Mouse (Mus musculus) left cerebral cortex, adult 2 months (tissue): ENCODE measurements around the gene Cep131. TPM values are rescaled to one million over a fixed set of nuclear protein-coding genes. Genes with fewer than 3 reads are reported as not detected.

Experiments used
- DNase-seq, 2 experiments: peaks; one replicate each; pipeline ENCODE4 v3.0.0; 2021 to 2022; ENCODE audit warnings: low spot score in 2 of 2, mixed read lengths in 1 of 2; ENCODE audit errors: extremely low spot score in 1 of 2
- H3K27ac ChIP-seq: fragments of 200-600 bp; 2 replicates; pipeline ENCODE4 v1.8.1; 2022
- H3K4me3 ChIP-seq: fragments of 200-600 bp; 2 replicates; pipeline ENCODE4 v1.8.1; 2022
- CTCF ChIP-seq: fragments of 200-600 bp; IDR thresholded peaks from 2 replicates; pipeline ENCODE4 v1.8.1; 2022; ENCODE audit warnings: antibody characterized with exemption, mild to moderate bottlenecking, moderate library complexity
- intact Hi-C: fragments of 180-260 bp; cut with DNase I; formaldehyde crosslinking; loops from one replicate; pipeline ENCODE4 v1.15.1; 2025
- microRNA-seq, 2 experiments: library from miRNA; unstranded; fragments of <30 nt; microRNA quantifications; one replicate each; pipeline ENCODE4 v1.2.0; 2021
- total RNA-seq, 2 experiments: library from RNA; stranded (reverse); gene quantifications; 2 replicates each; pipeline ENCODE4 v1.2.3; 2021

The Cep131 gene
- total RNA-seq, 2 experiments from 2014 or later = 33.8 to 37.1 TPM

DNA sequence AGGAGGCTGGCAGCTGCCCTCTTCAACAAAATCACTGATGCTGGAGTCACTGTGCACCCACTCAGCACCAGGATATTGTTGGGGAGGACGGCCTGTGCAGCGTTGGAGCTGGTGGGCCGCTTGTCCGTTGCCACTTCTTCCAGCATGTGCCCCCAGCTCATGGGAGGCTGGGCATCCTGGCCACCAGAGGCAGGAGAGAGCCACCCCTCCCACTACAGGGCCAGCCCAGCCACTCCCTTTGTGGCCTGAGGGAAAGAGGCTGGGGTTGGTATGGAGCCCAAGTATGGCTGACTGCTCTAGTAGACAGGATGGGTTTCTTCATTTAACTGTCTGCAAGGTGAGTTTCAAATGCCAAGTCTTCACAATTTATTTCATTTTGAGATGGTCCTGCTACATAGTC lies 71.9 kb downstream of the Cep131 start:
- intact Hi-C loops = loop anchor here (2.0 to 10.0 kb wide), 3 partner anchors 48 to 290 kb away; partner anchors contain the start of genes Ndufaf8 and Tepsin

More for the DNA sequence above, 71.9 kb downstream of the Cep131 start:
- Histone ChIP-seq H3K27ac (peak overlapping the region; percentile 84; the same call in 1 of the 2 replicates), H3K4me3 (peak overlapping the region; percentile 17; the same call in 1 of the 2 replicates)
- TF ChIP-seq CTCF = peak; percentile 26
- no peak for DNase-seq

Small RNA genes lying within 50 kb of the gene (microRNA-seq; reads per million reads assigned to microRNA genes)
- gene Gm25948 (0 reads per million in 2 experiments), gene Mir3065 (0 reads per million in 2 experiments), gene Mir338 (0 reads per million in 2 experiments)

Other genes starting within 250 kb of the Cep131 start
- gene Chmp6, start 173.4 kb downstream of the Cep131 start, total RNA-seq = 10 to 100 TPM; 37.2 to 43.6 TPM
- 100 to 1,000 TPM; 249 to 287 TPM for gene Baiap2, start 144.1 kb downstream of the Cep131 start, total RNA-seq
- 100 to 1,000 TPM; 193 to 203 TPM for gene Aatk, start 39.7 kb downstream of the Cep131 start, total RNA-seq
- gene Tepsin, start 11.9 kb upstream of the Cep131 start, total RNA-seq = 10 to 100 TPM; 15.9 to 16.9 TPM
- 10 to 100 TPM; 33.7 to 38.6 TPM for gene Ndufaf8, start 12.1 kb upstream of the Cep131 start, total RNA-seq
- gene Slc38a10, start 64.5 kb upstream of the Cep131 start, total RNA-seq = 10 to 100 TPM; 81.0 to 82.4 TPM
- gene Bahcc1, start 146.1 kb upstream of the Cep131 start, total RNA-seq = 10 to 100 TPM; 20.6 to 21.3 TPM